Mouse (Mus musculus): Measurements from ENCODE around the gene Olfr49. TPM values are rescaled to one million over a fixed set of nuclear protein-coding genes. Genes with fewer than 3 reads are reported as not detected.

Gene Olfr49
- polyA plus RNA-seq, 1 experiment from 2014 or later = not detected

GRCm38 (mm10) chr14:54259003-54259721 lies 25.6 kb downstream of the Olfr49 start:
- no peaks in the 10 kb centered on the region for H3K36me3 ChIP-seq
- peak overlapping the region; percentile 67 for H3K9ac ChIP-seq
- H3K4me3 ChIP-seq = peak overlapping the region; percentile 83
- H3K4me2 ChIP-seq = peak overlapping the region; percentile 92
- H3K4me1 ChIP-seq (replicated peaks) = peaks cover 28% of the 10 kb centered on the region
- H3K9me3 ChIP-seq = no peaks in the 10 kb centered on the region
- under 1% methylated on average over 35 of the region's 35 CpGs for WGBS
- ATAC-seq (ENCODE audit: low FRiP score, low read depth) = peak; percentile 92
- H3K27ac ChIP-seq (replicated peaks) = peak overlapping the region; percentile 74
- no peaks in the 10 kb centered on the region for H3K27me3 ChIP-seq

GRCm38 (mm10) chr14:54258131-54258670 lies 26.5 kb downstream of the Olfr49 start:
- Histone ChIP-seq H3K9ac (no peak overlapping the region), H3K4me2 (peak overlapping the region; percentile 92), H3K27me3 (no peaks in the 10 kb centered on the region), H3K9me3 (no peaks in the 10 kb centered on the region), H3K36me3 (no peaks in the 10 kb centered on the region), H3K27ac (replicated peaks) (no peak overlapping the region), H3K4me1 (replicated peaks) (peaks cover 31% of the 10 kb centered on the region), H3K4me3 (no peak overlapping the region)
- ATAC-seq (ENCODE audit: low FRiP score, low read depth) = no peak
- WGBS = 65% methylated on average over 7 of the region's 7 CpGs

DNA sequence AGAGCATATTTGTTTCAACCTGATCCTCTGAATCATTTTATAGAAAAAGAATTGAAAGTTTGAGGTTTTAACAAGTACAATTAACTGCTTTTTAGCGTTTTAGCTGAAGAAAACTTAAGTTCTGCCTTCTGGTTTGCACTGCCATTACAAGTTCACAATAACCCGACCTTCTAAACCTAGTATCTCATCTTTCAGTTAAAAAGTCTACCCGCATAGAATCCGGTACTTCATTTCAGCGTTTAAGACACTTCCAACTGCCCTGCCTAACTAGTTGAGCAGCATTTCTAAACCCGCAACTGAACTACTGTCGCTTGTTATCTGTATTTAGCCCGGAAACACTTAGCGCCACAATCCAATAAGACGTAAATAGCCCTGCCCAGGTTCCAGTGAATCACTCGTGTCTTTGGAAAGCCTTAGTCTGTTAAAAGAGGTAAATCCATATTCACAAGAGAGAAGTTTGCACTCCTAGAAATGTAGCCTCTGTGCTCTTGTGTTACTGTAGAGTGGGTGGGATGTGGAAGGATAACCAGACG lies 30.0 kb downstream of the Olfr49 start:
- H3K9me3 ChIP-seq = no peaks in the 10 kb centered on the region
- H3K4me1 ChIP-seq (replicated peaks) = peaks cover 56% of the 10 kb centered on the region
- peak overlapping the region; percentile 83 for H3K4me3 ChIP-seq
- no peaks in the 10 kb centered on the region for H3K36me3 ChIP-seq
- 70% methylated on average over 12 of the region's 12 CpGs for WGBS
- peak overlapping the region; percentile 64; the same call in 1 of the 2 replicates for H3K9ac ChIP-seq
- H3K4me2 ChIP-seq = peak overlapping the region; percentile 65
- peak overlapping the region; percentile 74; the same call in 1 of the 2 replicates for H3K27ac ChIP-seq (replicated peaks)
- ATAC-seq (ENCODE audit: low FRiP score, low read depth) = no peak
- no peaks in the 10 kb centered on the region for H3K27me3 ChIP-seq

DNA sequence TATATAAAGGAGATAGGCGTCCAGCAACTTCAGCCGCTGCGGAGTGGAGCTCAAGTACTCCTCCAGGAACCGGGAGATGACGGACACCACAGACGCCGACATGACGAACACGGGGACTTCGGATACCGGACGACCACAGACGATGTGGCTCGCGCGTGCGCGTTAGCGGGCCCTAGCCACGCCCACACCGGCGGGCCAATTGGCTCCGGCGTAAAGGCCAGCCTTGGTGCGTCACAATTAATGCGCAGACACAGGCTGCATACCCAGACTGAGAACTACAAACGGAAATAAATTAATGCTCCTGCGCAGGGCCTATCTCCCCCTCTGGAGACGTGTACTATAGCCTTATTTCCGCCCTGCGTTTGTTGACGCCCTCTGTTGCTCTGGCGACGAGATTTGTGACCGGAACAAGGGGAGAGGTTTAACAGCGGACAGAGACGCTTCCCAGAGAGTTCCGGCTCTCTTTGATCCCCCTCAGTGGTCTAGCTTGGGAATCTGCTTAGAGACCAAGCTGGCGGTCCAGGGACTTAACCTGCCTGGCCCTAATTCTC lies 30.9 kb downstream of the Olfr49 start, which contains the start of the genes Dad1 and Abhd4:
Dad1 (minus strand) TSS at position 364 of the 551 bp plus-strand sequence.
Abhd4 (plus strand) TSS at position 448 of the 551 bp plus-strand sequence.
- no peaks in the 10 kb centered on the region for H3K36me3 ChIP-seq
- H3K27ac ChIP-seq (replicated peaks) = peak within 1 kb of the TSS; percentile 74
- H3K4me1 ChIP-seq (replicated peaks) = peaks cover 56% of the 10 kb centered on the region
- peak within 1 kb of the TSS; percentile 71 for H3K9ac ChIP-seq
- WGBS = under 1% methylated on average over 39 of the region's 39 CpGs
- H3K9me3 ChIP-seq = no peaks in the 10 kb centered on the region
- ATAC-seq (ENCODE audit: low FRiP score, low read depth) = peak; percentile 100
- H3K27me3 ChIP-seq = no peaks in the 10 kb centered on the region
- H3K4me2 ChIP-seq = peak within 1 kb of the TSS; percentile 71
- H3K4me3 ChIP-seq = peak within 1 kb of the TSS; percentile 83

DNA sequence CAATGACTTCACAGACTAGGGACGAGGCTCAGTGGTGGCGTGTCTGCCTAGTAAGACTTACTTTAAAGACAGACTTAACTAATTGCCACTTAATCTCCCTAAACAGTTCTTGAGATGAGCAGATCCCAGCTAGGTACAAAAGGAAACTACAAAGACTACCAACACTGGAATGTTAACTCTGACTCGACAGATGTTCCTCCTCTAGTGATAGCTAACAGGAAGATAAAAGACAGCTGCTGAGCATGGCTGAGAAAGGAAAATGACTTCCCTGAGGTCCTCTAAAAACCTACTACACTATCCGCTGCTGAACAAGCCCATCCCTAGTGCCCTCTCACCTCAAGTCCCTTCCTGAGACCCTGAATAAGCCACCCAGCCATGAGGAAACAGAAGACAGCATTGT lies 34.6 kb downstream of the Olfr49 start:
- Histone ChIP-seq H3K27ac (replicated peaks) (no peak overlapping the region), H3K27me3 (no peaks in the 10 kb centered on the region), H3K9ac (no peak overlapping the region), H3K4me1 (replicated peaks) (peaks cover 51% of the 10 kb centered on the region), H3K4me2 (no peak overlapping the region), H3K9me3 (no peaks in the 10 kb centered on the region), H3K4me3 (no peak overlapping the region), H3K36me3 (peaks cover 4% of the 10 kb centered on the region; the same call in 1 of the 2 replicates)
- WGBS = 75% methylated on average over 4 of the region's 4 CpGs
- no peak for ATAC-seq (ENCODE audit: low FRiP score, low read depth)

- ATAC-seq (ENCODE audit: low FRiP score, low read depth) = no peak
- Histone ChIP-seq H3K4me2 (no peak overlapping the region), H3K4me3 (no peak overlapping the region), H3K27me3 (no peaks in the 10 kb centered on the region), H3K9me3 (no peaks in the 10 kb centered on the region), H3K4me1 (replicated peaks) (peaks cover 44% of the 10 kb centered on the region), H3K9ac (no peak overlapping the region), H3K27ac (replicated peaks) (no peak overlapping the region), H3K36me3 (peaks cover 4% of the 10 kb centered on the region; the same call in 1 of the 2 replicates)
- 56% methylated on average over 9 of the region's 9 CpGs for WGBS
Measured at GRCm38 (mm10) chr14:54249326-54249725, 35.4 kb downstream of the Olfr49 start.

DNA sequence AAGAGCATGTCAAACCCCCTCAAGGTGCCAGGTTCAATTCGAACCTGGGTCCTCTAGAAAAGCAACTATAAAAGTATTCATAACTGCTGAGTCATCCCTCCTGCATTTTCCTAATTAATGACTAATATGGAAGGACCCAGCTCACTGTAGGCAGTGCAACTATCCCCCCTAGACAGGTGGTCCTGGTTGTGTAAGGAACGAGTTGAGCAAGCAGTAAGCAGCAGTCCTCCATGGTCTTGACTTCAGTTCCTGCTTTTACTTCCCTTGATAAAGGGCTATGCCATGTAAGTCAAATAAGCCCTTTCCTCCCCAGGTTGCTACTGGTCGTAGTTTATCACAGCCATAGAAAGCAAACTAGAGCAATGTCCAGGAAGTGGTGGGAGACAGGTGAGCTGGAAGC lies 38.5 kb downstream of the Olfr49 start:
- Histone ChIP-seq H3K9me3 (no peaks in the 10 kb centered on the region), H3K4me2 (no peak overlapping the region), H3K4me3 (no peak overlapping the region), H3K27me3 (no peaks in the 10 kb centered on the region), H3K4me1 (replicated peaks) (peaks cover 29% of the 10 kb centered on the region), H3K9ac (no peak overlapping the region), H3K36me3 (peaks cover 19% of the 10 kb centered on the region), H3K27ac (replicated peaks) (no peak overlapping the region)
- ATAC-seq (ENCODE audit: low FRiP score, low read depth) = no peak
- WGBS = 94% methylated on average over 3 of the region's 3 CpGs

DNA sequence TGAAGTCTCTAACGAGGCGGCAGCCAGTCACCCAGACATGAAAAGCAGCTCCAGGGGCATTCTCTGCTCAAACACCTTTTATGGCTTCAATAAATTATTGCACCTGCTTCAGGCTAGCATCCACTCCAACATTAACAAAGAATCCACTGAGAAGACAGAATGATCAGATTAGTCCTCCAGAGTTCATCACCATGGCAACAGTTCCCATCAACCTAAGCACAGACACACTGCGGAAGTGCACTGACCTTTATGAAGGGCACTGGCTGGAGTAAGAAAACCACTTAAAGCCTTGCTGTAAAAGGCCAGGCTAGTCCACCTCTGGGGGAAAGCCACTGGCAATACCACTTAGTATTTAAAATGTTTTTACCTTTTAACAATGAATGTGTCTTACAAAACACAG lies 40.6 kb downstream of the Olfr49 start:
- Histone ChIP-seq H3K27ac (replicated peaks) (0 out of 2 replicates have a peak overlapping the region, but pooled peaks have one; percentile 35), H3K9me3 (no peaks in the 10 kb centered on the region), H3K4me1 (replicated peaks) (peaks cover 10% of the 10 kb centered on the region), H3K9ac (no peak overlapping the region), H3K36me3 (peaks cover 22% of the 10 kb centered on the region), H3K4me3 (no peak overlapping the region), H3K27me3 (no peaks in the 10 kb centered on the region), H3K4me2 (no peak overlapping the region)
- 32% methylated on average over 3 of the region's 3 CpGs for WGBS
- peak; percentile 52; the same call in 1 of the 2 replicates for ATAC-seq (ENCODE audit: low FRiP score, low read depth)

DNA sequence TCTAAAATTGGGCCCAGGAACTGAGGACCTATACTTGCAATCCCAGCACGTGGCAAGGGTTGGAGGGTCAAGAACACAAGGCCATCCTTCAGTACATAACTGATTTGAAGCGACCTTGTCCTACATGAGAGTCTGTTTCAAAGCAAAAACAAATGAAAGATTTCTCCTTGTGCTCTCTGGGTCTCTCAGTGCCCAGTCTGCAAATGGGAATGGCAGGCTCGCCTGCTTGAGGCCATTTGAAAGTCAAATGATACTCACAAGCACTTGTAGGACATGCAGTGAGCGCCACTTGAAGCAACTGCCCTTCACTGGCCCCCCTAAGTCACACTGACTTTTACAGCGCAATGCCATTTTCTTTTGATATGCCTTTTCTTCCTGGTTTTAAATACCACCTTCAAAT lies 44.2 kb downstream of the Olfr49 start:
- H3K4me3 ChIP-seq = no peak overlapping the region
- H3K4me2 ChIP-seq = no peak overlapping the region
- no peak overlapping the region for H3K27ac ChIP-seq (replicated peaks)
- H3K27me3 ChIP-seq = no peaks in the 10 kb centered on the region
- peaks cover 18% of the 10 kb centered on the region for H3K36me3 ChIP-seq
- no peak overlapping the region for H3K9ac ChIP-seq
- H3K9me3 ChIP-seq = no peaks in the 10 kb centered on the region
- WGBS = 83% methylated on average over 5 of the region's 5 CpGs
- H3K4me1 ChIP-seq (replicated peaks) = peaks cover 7% of the 10 kb centered on the region
- ATAC-seq (ENCODE audit: low FRiP score, low read depth) = no peak

DNA sequence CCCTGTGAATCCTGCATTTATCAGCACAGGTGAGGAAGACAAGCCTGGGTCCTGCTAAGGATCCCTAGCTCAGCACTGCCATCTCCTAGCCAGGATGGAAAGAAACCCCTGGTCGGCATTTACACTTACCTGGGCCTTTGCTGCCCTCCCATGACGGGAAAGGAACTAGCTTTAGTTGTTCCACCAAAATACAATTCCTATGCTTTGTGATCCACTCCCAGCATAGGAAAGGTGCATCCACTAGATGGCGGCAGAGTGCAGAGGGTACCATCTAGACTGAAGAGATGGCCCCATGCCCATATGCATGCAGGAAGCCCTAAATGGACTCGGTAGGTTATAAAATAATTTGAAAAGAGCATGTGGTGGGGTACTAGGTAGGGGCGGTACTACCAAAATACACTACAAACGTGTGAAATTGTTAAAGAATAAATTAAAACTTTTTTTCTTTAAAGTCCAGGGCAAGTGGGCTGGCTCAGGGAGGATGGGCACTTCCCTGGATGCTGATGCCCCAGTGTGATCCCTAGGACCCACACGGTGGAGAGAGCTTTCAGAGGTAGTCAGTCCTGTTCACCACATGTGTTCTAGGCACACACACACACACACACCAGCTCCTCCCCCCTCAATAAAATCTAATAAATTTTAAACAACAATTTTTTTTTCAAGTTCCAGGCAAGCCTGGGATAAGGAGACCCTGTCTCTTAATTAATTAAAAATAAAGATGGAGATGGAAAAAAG lies 45.6 kb downstream of the Olfr49 start:
- H3K27ac ChIP-seq (replicated peaks) = no peak overlapping the region

GRCm38 (mm10) chr14:54236881-54237280 lies 47.9 kb downstream of the Olfr49 start:
- 88% methylated on average over 5 of the region's 5 CpGs for WGBS
- Histone ChIP-seq H3K9ac (no peak overlapping the region), H3K4me2 (no peak overlapping the region), H3K36me3 (peaks cover 13% of the 10 kb centered on the region), H3K27me3 (no peaks in the 10 kb centered on the region), H3K27ac (replicated peaks) (no peak overlapping the region), H3K4me1 (replicated peaks) (peaks cover 12% of the 10 kb centered on the region), H3K4me3 (no peak overlapping the region), H3K9me3 (no peaks in the 10 kb centered on the region)
- ATAC-seq (ENCODE audit: low FRiP score, low read depth) = no peak

More for the DNA sequence above, 45.6 kb downstream of the Olfr49 start:
- no peaks in the 10 kb centered on the region for H3K27me3 ChIP-seq
- 12% methylated on average over 7 of the region's 7 CpGs for WGBS
- no peak overlapping the region for H3K4me3 ChIP-seq
- H3K4me2 ChIP-seq = no peak overlapping the region
- no peak overlapping the region for H3K9ac ChIP-seq
- no peaks in the 10 kb centered on the region for H3K9me3 ChIP-seq
- peaks cover 5% of the 10 kb centered on the region for H3K4me1 ChIP-seq (replicated peaks)
- ATAC-seq (ENCODE audit: low FRiP score, low read depth) = peak; percentile 69
- H3K36me3 ChIP-seq = peaks cover 21% of the 10 kb centered on the region

Measured in hindbrain, embryonic 15.5 days (tissue).